Mouse (Mus musculus) lung, postnatal 0 days (tissue): ENCODE results near the gene Rsrc1.

ENCODE experiments used
- CTCF ChIP-seq: IDR thresholded peaks from 2 replicates; pipeline ENCODE4 v1.5.1; 2016; ENCODE audit warnings: antibody characterized with exemption, mild to moderate bottlenecking
- EP300 ChIP-seq: IDR thresholded peaks from 2 replicates; pipeline ENCODE4 v1.6.1; 2016; ENCODE audit warnings: antibody characterized with exemption, mild to moderate bottlenecking, control low read depth

GRCm38 (mm10) chr3:66986287-66986560 is 5.0 kb downstream of the Rsrc1 start:
- no peak for TF ChIP-seq EP300
- TF ChIP-seq CTCF = no peak
